Mouse (Mus musculus): ENCODE data around the gene Sar1b. TPM values are rescaled to one million over a fixed set of nuclear protein-coding genes. Genes with fewer than 3 reads are reported as not detected.
"Not testable (repeated sequence)": the region's sequence is repeated elsewhere in the genome, so short reads cannot be mapped to it uniquely, and the experiment has no call there.

Gene Sar1b
- total RNA-seq, 2 experiments from 2014 or later: 68.7 to 79.2 TPM

DNA sequence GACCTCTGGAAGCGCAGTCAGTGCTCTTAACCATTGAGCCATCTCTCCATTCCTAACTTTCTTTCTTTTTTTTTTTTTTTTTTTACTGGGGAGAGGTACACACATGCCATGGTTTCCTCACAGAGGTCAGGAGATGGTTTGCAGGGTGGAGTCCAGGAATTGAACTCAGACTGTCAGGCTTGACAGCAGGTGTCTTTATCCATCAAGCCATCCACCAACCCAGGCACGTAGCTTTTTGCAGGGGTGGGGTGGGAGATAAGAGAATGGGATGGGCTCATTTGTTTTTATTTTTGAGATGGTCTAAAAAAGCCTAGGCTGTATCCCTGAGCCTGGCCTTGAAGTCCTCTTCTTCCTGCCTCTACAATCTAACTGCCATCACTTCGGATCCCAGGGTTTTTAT lies 12.0 kb downstream of the Sar1b start:
- no peak for DNase-seq (ENCODE audit: low spot score in 2 of 2)

GRCm38 (mm10) chr11:51777478-51777877 lies 14.0 kb downstream of the Sar1b start:
- DNase-seq (ENCODE audit: low spot score in 2 of 2): no peak

DNA sequence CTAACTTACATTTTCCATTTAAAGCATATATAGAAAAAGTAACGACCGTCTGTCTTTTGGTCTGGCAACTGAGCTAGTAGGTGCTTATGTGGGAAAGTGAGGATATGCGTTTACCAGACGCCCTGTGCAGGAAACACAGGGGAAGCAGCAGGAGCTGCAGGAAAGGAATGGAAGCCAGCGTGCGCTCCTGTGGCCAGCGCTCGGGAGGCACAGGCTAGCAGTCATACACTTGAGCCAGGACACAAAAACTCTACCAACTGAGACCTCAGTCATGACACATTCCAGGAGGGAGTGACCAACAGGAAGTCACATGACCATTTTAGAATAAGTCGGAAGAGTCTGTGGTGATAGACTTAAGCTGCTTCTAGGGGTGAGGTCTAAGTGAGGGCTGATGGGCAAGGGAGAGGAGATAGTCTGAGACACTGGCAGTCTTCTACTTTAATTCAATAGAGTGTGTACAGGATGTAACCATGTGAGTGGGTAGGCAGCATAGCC lies 17.3 kb downstream of the Sar1b start:
- no peak for DNase-seq (ENCODE audit: low spot score in 2 of 2)

DNA sequence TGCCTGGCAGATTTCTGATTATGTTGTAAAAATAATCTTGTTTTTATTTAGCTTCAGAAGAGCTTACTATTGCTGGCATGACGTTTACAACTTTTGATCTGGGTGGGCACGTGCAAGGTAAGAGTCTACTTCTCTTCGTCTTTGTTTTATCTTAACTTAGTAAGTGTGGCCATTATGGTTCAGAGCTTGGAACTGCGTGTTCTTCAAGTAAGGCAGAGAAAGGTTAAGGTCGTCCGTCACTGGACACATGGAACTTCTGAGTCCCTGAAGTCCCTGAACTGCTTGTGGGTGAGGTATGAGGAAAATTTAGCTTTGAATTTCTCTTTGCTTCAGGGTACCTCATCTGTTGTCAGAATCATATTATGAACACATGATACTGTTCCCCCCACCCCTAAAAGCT lies 19.2 kb downstream of the Sar1b start:
- DNase-seq (ENCODE audit: low spot score in 2 of 2): no peak

GRCm38 (mm10) chr11:51785926-51786325 lies 22.4 kb downstream of the Sar1b start:
- peak; percentile 31 to 49 for DNase-seq (ENCODE audit: low spot score in 2 of 2)

GRCm38 (mm10) chr11:51789735-51790134 lies 26.2 kb downstream of the Sar1b start:
- DNase-seq (ENCODE audit: low spot score in 2 of 2): not testable (repeated sequence)

GRCm38 (mm10) chr11:51790662-51791061 lies 27.2 kb downstream of the Sar1b start:
- no peak for DNase-seq (ENCODE audit: low spot score in 2 of 2)

DNA sequence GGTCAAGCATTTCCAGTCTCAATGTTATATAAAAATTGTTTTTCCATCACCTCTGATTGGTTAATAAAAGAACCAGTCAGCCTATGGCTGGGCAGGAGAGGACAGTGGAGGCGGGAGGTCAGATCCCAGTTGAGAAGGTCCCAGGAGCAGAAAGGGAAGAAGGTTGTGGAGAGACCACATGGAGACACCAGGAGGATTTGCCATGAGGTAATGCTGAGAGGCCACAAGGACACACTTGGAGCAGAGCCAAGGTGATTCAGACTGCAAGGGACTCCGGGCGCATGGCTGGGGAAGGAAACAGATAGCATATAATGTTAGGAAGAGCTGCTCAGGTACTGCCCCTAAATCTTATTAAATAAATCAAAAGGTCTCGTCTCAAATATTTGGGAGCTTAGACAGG lies 32.8 kb downstream of the Sar1b start:
- no peak for DNase-seq (ENCODE audit: low spot score in 2 of 2)

DNA sequence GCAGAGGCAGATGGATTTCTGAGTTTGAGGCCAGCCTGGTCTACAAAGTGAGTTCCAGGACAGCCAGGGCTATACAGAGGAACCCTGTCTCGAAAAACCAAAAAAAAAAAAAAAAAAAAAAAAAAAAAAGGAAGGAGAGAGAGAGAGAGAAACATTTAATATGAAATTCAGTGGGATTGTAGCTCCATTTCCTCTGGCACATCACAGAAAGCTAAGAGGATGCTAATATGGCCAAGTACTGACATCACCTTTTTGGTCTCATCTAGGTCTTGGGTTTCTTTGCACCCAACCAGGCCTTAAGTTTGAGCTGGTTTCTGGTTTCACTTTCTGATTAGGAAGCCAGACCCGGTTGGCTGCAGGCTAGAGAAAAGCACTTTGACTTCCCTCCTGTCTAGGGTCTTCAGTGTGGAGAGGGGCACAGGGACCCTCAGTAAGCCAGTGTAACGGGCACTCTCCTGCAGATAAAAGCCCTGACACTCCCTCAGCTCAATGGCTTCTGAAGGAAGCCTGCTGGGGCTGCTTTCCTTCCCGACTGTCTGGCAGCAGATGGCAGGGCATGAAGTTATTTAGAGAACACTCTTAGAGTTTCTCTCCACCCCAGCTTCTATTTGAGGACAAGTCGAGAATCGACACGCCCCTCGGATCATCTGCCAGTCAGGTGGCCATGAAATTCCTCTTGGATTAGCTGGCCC lies 37.3 kb downstream of the Sar1b start:
- no peak for DNase-seq (ENCODE audit: low spot score in 2 of 2)

DNA sequence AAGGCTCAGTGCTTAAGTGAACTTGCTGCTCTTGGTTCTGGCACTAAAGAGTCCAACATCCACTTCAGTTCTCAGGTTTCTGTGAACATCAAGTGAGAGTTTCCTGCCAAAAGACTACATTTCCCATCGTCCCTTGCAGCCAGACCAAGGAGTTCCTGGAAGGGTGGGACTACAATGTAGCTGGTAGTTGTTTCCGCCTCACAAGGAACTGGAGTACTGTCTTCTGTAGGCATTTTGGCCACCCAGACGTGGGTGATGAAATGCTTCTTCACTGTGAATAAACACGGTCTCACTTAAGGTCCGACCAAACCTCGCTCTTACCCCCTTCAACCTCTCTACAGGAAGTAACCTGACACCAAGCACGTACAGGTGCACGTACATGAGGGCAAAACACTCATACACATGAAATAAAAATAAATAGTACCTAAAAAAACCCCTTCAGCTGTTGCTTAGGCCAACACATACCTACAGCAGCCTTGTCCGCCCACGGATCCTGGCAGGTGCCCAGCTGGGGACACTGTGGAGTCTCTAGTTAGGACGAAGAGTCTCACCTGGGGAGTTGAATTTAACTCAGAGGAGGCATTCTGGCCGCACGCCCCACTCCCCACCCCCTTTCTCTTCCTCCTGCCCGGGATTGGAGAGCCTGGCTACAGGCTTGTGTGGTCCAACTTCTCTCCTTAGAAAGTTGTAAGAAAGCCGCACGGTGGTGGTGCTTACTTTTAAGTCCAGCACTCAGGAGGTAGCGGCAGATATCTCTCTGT lies 41.9 kb downstream of the Sar1b start:
- DNase-seq (ENCODE audit: low spot score in 2 of 2): no peak

DNA sequence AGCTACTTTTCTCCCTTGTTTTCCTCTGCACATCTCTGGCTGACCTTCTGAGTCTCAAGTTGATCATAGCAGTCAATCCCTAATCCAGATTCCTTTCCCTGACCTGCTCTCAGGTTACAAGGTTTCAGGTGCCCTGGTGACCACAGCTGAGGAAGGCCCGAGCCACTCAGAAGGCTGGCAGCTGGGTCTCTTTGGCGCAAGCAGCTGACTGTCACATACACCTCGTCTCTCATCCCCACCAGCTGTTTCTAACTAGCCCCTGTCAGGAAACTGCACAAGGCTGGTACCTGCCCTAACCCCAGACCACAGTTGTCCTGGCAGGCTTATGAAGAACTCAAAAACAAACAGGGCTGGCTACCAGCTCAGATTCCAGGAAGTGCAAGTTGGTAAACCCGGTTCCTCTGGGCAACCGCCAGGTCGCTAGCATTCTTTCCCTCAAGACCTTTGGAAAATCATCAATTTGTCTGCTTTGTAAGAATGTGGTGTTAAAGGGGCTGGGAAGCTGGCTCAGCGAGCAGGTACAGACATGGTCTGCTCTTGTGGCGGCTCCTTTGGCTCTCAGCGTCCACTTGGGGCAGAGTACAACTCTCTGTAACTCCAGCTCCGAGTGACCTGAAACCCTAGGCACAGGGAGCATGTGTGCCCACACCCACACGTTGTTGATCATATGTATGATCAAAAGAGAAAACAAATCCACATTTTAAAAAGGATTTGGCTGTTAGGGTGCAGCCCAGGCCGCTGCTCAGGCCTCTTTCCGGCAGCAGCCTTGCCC lies 43.8 kb downstream of the Sar1b start:
- no peak for DNase-seq (ENCODE audit: low spot score in 2 of 2)

DNA sequence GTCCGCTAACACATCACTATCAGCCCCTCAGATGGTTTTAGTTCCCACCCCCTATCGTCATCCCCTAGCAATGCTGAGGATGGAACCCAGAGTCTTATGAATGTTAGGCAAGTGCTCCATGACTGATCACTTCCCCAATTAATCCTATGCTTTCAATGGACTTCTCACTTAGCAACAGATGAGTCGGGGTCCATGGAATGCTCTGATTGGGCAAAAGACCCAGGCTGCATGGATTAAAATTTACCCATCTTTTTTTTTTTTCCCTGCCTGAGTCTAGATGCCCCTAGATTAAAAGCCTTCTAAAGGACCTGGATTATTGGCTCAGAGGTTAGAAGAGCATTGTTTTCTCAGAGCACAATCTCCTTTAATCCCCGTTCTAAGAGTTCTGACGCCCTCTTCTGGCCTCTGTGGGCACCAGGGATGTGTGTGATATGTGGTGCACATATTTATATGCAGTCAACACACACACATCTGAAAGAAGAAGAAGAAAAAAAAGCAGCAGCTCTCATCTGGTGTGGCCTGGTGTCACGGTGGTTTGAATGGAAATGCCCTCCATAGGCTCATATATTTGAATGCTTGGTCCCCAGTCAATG lies 46.2 kb downstream of the Sar1b start:
- no peak for DNase-seq (ENCODE audit: low spot score in 2 of 2)

DNA sequence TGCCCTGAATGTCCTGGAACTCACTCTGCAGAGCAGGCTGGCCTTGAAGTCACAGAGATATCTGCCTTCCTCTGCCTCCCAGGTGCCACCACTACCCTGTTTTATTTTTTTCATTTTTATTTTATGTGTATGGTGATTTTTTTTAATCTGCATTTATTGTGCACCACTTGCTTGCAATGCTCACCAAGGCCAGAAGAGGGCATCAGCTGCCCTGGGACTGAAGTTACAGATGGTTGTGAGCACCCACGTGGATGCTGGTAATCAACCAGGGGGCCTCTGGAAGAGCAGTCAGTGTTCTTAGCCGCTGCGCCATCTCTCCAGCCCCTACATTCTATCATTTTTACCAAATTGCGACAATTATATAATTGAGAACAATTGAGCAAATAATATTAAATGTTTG lies 47.7 kb downstream of the Sar1b start:
- no peak for DNase-seq (ENCODE audit: low spot score in 2 of 2)

GRCm38 (mm10) chr11:51812022-51812546 lies 48.6 kb downstream of the Sar1b start:
- DNase-seq (ENCODE audit: low spot score in 2 of 2): no peak

GRCm38 (mm10) chr11:51817756-51818155 lies 54.3 kb downstream of the Sar1b start:
- peak; percentile 83 to 86 for DNase-seq (ENCODE audit: low spot score in 2 of 2)

GRCm38 (mm10) chr11:51818837-51819236 lies 55.4 kb downstream of the Sar1b start:
- DNase-seq (ENCODE audit: low spot score in 2 of 2): no peak

DNA sequence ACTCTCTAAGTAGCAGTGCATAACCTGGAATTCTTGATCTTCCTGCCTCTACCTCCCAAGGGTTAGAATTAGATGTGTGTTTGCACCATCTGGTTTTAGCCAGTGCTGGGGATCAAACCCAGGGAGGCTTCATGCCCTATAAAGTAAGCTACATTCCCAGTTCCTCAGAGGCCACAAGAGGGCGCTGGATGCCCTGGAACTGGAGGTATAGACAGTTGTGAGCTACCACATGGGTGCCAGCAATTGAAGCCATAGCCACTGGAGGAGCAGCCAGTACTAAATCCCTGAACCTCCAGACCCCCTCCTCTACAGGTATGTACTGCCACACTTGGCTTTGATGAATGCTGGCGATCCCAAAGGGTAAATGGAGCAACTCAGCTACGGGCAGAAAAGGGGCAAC lies 56.5 kb downstream of the Sar1b start:
- no peak for DNase-seq (ENCODE audit: low spot score in 2 of 2)

DNA sequence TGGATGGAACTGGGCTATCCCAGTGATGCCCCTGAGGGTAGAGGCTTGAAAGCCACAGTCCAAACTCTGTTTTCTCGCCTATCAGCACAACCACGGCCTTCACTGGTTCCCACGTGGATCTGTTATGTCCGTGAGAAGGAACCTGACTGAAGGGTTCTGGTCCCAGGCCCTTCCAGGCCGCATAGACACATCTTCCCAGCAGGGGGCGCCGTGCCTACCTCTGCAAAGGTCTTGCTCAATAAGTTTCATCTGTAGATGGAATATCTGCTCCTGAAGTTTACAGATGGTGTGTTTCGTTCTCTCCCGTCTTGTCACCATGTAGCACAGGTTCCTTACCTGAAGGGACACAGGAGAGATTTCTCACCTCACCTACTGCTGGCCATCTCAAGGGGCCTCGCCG lies 57.4 kb downstream of the Sar1b start:
- peak; percentile 61 to 66 for DNase-seq (ENCODE audit: low spot score in 2 of 2)

- DNase-seq (ENCODE audit: low spot score in 2 of 2): no peak
These were observed 59.2 kb downstream of the Sar1b start for GRCm38 (mm10) chr11:51822736-51823135.

GRCm38 (mm10) chr11:51823271-51823670 lies 59.8 kb downstream of the Sar1b start:
- DNase-seq (ENCODE audit: low spot score in 2 of 2): no peak

All from adrenal gland, postnatal 4 days (tissue).